Mouse (Mus musculus) heart, adult 11 months (tissue): ENCODE measurements around the gene Cbx7.
"Not testable (repeated sequence)": the region's sequence is repeated elsewhere in the genome, so short reads cannot be mapped to it uniquely, and the experiment has no call there.

Experiments
- DNase-seq: peaks from one replicate; pipeline ENCODE4 v3.0.0; 2022

The Cbx7 gene

DNA sequence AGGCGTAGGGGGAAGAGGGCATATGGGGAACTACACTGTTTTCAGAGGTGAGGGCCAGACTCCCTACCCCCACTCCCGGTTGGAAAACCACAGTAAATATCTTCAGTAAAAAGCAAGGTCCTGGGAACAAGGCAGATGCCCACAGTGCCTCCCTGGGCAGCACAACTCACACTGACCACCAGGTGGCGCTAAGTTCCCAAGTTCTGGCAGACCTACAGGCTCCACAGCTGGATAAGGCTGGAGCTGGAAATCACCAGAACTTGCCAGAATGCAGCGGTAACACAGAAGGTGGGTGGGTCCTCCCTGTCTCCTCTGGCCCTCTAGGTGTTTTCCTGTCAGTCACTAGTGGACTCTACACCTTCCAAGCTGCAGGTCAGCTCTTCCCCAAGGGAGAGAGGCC, 24.9 kb downstream of the Cbx7 start:
- peak; percentile 98 for DNase-seq

DNA sequence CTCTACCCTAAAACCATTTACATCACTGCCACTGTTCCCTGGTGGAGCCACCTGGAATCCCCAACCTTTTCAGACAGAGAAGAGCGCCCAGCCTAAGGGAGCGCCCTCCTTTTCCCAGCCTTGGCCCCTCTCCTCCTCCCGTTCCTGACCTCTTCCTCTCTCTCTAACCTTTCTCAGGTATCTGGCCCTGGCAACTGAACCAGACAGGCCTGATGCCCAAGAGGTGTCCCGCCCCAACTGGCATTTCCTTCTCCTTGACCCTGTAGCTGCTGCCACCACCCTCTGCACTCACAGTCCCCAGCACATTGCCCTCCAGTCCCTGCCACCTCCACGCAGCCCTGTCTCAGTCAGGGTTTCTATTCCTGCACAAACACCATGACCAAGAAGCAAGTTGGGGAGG, 26.0 kb downstream of the Cbx7 start:
- peak; percentile 85 for DNase-seq

DNA sequence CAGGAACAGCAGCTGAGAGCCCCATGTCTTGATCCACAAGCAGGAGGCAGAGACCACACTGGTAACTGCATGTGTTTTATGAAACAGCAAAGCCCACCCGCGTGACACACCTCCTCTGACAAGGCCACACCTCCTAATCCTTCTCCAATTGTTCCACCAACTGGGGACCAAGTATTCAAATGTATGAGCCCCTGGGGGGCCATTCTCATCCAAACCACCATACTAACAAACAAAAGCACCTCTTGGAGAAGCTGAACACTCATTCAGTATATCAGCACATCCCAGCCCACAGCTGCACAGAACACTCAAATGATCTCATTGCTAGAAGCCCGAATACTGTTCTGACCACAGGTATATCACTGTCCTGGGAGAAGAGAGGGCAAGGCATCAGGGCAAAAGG, 27.3 kb downstream of the Cbx7 start:
- no peak for DNase-seq

DNA sequence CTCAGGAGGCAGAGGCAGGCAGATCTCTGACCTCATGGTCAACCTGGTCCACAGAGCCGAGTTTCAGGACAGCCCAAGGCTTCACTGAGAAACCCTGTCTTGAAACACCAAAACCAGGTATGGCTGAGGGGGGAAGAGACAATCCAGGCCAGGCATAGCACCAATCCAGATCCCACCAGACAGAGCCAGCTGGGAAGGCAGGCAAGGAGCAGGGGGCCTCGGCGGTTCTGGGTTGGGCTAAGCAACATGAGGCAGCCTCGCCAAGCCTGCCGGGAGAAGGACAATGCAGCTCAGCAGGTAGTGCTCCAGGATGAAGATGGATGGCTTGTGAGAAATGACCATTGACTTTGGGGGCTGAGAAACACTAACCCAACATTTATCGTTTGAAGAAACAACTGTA, 28.4 kb downstream of the Cbx7 start:
- no peak for DNase-seq

DNA sequence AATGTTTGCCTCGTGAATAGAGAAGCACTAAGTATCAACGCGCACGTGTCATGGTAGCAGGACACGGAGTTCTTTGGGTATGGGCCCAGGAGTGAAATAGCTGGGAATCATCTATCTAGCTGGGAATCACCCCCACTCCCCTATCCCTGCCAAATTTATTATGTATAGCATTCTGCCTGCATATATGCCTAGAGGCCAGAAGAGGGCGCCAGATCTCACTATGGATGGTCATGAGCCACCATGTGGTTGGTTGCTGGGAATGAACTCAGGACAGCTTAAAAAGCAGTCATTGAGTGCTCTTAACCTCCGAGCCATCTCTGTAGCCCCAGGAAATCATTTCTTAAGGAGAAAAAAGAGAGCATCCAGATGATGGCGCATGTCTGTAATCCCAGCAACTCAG, 30.0 kb downstream of the Cbx7 start:
- peak; percentile 92 for DNase-seq

DNA sequence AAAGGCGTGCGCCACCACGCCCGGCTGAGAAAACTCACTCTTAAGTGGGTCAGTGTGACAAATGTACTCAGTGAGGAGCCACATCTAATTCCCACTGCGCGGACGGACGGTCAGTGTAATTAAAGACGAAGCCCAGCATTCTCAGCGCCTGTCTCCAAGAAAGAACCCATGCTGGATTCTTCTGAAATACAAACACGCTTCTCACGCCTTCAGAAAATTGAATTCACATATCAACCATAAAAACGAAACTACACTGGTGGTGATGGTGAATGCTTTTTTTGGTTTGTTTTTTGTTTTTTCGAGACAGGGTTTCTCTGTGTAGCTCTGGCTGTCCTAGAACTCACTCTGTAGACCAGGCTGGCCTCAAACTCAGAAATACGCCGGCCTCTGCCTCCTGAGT, 31.0 kb downstream of the Cbx7 start:
- no peak for DNase-seq

DNA sequence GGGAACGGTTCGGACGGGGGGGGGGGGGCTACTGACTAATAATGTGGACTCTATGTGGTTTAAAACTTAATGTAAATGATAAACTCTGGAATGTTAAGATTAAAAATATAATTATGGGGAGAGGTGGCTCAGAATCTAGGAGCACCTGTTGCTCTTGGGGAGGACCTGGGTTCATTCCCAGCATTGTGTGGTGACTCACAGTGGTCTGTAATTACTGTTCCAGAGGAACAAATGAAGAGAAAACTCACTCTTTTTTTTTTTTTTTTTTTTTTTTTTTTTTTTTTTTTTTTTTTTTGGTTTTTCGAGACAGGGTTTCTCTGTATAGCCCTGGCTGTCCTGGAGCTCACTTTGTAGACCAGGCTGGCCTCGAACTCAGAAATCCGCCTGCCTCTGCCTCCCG, 31.4 kb downstream of the Cbx7 start:
- not testable (repeated sequence) for DNase-seq

DNA sequence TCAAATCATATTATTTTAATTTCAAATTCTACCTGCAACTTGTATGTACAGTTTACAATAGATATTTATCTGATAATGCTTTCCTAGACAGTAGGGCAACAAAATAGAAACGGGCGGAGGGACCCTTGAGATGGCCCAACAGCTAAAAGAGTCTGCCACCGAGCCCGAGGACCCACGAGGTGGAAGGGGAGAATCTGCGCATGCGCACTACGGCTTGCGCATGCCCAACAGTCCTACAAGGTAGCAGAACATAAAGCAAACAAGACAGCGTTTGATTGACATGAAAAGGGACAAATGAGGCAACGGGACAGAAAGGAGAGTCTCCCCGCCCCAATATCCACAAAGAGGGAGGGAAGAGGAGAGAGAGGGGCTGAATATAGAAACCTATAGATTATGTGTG, 31.9 kb downstream of the Cbx7 start:
- peak; percentile 85 for DNase-seq

DNA sequence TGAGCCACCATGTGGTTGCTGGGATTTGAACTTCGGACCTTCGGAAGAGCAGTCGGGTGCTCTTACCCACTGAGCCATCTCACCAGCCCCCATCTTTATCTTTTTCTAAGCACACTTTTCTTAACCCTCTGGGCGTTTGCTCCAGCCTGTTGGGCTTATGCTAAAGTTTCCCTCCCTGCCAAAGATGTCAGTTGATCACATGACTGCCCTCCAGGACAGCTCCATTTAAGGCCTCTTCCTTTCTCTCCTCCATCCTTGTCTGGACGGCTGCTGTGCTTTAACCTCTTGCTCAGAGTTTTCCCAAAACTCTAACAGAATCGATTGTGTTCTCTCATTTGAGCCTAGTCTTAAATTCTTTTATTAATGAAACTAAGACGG, 34.6 kb downstream of the Cbx7 start:
- DNase-seq, result no peak

DNA sequence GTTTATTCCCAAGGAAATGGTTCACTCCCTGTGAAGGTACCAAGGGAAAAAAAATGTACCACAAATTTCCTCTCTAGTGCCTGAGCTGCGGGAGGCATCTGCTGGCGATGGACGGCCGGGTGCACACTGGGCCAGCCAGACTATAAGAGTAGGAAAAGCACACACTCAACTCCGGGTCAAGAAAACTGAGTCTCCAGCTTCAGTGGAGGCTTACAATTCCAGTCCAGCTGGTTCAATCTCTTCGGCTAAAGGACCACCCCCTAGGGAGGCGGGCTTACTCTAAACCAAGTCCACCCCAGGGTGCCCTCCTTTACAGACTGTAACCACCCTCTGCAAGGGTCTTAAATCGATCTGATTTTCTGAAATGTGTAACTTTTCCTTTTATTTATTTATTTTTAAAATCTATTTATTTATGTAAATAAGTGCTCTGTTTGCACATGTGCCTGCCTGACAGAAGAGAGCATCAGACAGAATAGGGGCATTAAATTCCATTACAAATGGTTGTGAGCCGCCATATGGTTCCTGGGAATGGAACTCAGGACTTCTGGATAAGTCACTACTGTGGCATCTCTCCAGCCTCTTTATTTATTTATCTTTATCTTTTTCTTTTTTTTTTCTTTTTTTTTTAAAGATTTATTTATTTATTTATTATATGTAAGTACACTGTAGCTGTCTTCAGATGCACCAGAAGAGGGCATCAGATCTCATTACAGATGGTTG, 35.1 kb downstream of the Cbx7 start:
- DNase-seq, result no peak

DNA sequence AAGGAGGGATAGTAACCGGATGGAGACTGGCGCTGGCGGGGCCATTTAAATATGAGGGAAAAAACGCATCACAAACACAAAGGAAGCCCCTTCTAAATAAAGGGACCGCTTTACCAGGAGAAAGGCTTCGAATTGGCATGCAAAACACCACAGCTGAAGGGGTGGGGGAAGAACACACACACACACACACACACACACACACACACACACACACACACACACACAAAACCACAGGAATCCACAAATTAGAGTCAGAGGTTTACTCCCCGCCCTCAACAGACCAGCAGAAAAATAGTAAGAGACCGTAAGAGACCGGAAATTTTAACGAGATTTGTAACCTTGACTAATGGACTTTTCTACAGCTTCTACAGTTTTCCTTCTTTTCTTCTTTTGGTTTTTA, 36.1 kb downstream of the Cbx7 start:
- DNase-seq, result no peak

DNA sequence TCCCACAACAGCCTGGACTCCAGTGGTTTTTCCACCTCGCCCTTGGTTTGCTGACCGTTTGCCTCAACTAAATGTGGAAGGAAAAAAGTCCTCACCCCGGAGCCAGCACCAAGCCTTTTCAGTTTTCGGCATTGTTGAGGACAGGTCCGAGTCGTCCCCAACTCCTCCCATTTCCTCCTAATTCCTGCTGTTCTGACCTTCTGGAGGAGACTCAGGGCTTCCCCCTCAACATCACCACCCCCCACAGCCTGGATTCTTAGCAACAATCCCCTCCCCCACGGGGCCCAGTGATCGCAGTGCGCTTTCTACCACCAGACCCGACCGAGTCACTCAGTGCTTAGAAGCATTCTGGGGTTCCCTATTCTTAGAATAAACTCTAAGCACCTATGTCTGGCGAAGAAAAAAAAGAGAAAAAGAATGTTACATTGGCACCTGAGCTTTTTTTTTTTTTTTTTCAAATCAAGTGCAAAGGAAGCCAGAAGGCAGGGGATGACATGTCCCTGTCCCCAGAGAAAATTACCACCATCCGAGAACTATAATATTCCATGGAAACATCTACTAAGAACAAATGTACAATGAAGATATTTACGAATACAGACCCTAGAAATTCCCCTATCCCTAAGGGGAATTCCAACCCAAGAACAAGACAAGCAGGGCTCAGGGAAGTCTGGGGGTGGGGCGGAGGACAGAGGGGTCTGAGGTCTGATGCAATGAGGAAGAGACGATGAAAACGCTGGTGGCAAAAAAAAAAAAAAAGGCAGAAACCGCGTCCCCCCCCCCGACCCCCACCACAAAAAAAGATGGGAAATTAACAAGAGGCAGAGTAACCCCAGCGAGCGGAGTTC, 37.0 kb downstream of the Cbx7 start:
- peak; percentile 91 for DNase-seq

DNA sequence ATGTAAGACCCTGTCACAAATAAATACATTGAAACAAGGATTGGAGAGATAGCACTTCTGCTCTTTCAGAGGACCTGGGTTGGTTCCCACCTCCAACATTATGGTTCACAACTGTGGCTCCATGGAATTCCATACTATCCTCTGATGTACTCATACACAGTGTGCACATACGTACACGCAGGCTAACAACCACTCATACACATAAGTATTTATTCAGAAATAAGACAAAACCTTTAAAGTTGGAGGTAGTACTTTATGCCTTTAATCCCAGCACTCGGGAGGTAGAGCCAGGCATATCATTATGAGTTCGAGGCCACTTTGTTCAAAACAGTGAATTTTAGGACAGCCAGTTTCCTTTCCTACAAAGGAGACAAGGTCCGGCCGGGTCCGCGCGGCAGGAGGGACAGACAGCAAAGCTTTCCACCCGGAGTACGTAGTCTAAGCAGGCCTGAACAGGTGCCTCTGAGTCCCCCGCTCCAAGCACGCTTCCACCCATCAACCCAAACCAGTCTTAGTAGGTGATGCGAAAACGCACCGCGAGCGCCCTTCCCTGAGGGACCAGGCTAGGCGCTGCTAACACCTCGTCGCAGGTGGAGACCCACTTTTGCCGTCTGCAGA, 37.8 kb downstream of the Cbx7 start:
- DNase-seq, result peak; percentile 94

DNA sequence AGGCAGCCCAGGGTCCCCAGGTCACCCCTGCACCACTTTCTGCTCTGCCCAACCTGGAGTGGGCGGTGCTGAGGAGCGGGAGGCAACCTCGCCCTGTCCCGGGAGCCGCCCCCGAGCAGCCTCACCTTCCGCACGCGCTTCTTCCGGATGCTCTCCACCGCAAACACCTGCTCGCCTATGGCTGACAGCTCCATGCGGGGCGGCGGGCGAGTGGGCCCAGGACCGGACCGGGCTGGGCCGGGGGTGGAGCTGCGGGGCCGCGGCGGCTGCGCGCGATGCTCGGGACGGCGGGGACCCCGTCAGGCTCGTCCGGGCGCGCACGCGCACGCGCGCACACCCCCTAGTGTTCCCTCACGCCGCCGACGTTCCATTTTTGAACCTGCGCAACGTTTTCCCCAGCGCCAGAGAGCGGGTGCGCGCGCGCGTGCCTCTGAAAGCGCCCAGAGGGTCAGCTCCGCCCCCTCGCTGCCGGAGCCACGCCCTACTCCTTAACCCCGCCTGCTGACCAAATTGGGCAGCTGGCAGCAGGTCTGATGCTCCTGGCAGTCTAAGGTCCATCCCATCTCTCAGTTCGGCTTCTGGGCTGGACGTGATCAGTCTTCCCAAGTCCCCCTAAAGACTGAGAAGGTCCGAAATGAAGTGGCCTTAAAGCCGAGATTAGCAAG, 38.5 kb downstream of the Cbx7 start:
- DNase-seq, result peak; percentile 100

DNA sequence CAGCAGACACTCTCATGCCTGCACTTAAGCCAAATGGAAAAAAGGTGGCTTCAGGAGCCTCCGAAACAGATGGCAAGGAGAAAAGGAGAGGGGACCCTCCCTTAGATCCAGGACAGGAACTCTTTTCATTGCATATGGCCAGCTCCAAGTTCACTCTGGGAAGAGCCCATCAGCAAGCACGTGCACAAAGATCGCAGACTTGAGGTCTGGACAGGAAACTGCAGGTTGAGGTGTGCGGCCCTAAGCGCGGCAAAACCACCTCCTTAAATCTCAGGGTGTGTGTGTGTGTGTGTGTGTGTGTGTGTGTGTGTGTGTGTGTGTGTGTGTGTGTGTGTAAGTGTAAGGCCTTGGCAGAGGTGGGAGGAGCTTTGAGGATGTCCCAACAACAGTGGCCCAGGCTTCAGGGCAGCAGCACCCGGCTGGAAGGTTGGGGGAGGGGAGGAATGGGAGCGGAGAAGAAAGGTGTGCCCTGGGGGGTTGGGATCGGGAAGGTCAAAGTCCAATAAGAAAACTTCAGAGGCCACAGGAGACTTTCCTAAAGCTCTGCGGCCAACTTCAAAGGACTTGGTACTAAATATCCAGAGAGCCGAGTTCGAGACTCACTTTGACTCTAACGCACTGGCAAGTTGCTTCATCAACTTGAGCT, 39.3 kb downstream of the Cbx7 start:
- peak; percentile 93 for DNase-seq

DNA sequence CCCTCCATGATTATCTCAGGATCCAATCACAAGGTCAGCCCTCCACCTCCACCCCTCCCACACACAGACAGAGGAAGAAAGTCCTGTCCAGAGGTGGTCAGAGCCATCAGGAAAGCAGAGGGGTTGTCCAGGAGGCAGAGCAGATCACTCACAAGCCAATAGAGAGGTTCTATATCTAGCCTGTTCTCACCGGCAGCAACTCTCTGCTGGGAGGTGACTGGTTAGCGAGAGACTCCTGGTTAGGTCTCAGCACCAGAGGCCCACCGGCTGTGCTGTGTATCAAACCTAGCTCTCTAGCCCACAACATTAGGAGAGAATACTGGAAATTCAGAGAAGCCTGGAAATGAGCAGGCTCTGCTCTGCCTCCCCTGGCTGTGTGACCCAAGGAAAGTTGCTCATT, 41.2 kb downstream of the Cbx7 start:
- peak; percentile 87 for DNase-seq

DNA sequence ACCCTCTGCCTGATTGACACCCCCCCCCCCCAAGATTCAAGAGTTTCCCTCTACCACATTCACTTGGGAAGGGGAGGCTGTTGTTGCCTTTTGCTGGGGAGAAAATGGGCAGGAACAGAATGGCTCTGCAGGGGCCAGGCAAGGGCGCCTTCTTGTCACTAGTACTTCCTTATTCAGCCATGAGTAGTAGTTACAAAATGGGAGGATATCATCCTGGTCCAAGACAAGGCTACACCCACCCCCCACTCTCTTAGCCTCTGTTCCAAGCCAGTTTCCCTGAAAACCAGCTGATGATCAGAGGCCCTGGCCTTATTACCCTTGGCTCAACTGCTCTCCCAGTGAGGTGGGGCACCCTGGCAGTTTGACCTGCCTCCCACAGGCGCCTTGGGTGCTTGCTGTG, 42.2 kb downstream of the Cbx7 start:
- DNase-seq, result peak; percentile 91

DNA sequence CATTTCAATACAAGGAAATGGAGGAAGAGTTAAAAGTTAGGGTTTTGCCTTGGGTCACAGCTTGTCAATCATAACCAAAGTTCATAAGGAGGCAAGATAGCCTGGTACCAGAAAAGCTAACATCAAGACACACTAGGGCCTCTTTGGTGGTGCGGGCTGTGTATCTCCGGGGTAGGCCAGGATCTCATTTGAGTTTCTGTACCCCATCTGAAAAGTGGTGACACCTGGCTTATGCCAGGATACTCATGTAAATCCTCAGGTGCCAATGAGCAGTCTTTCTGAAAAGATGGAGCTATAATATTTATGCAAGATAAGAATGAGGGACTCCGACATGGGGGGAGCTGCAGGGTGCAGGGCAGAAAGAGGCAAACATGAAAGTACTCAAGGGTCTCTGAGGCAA, 42.6 kb downstream of the Cbx7 start:
- DNase-seq, result peak; percentile 85

DNA sequence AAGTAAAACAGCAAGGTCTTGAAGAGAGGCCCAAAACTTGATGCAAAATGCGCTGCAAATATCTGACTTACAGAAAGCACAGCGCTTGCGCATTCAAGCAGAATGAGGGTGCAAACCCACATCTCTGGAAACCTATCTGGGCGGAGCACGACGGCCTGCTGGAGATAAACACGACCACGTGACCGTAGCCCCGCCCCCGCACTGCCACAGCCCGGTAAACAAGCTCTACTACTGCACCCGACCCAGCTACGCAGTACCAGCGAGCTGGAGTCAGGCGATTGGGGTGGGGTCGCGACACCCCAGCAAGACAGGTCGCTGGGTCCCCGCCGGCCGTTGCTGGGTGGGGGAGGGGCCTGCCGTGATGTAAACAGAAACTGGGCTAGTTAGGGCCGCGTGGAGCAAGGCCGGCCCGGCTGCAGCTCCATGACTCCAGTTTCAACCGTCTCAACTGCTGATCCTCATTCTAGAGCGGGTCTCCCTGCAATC, 43.2 kb downstream of the Cbx7 start:
- peak; percentile 100 for DNase-seq

DNA sequence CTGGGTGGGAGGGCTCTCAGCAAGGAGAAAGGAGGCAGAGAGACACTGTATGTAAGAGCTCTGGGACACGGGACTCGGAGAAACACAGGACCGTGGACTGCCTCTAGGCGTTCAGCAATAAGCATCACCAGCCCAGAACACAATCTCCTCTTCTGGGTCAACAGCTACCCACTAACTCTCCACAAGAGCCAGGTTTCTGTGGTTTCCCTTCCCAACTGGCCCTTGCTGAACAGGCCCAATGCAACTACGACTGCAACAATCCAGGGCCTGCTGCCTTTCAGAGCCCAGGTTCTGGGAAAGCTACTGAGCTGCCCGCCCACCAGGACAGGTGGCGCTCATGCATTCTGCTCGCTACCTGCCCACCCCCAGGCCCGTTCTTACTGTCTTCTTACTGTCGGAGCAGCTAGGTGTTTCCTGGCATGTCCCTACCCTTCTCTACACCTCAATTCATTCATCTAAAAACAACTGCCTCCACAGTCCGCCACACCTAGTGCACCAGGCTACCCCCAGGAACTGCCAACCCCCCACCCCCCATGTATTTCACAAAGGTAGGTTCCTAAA, 44.0 kb downstream of the Cbx7 start:
- DNase-seq, result peak; percentile 94

DNA sequence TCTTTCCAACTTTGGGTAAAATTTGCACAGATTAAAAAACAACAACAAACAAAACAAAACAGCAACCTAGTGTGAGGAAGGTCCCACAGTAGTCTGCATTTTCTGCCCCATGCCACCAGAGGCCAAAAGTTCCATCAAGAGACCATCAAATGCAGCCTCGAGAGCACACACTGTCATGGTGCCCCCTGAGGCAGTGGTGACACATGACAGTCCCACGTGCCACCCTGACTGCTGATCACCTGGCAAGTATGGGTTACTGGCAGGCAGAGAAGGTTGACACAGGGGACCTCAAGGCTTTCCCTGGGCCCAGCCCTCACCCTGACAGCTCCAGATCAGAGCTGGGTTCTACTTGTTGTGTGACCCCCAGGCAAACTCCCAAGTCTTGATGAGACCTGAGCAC, 51.1 kb downstream of the Cbx7 start:
- DNase-seq, result no peak

DNA sequence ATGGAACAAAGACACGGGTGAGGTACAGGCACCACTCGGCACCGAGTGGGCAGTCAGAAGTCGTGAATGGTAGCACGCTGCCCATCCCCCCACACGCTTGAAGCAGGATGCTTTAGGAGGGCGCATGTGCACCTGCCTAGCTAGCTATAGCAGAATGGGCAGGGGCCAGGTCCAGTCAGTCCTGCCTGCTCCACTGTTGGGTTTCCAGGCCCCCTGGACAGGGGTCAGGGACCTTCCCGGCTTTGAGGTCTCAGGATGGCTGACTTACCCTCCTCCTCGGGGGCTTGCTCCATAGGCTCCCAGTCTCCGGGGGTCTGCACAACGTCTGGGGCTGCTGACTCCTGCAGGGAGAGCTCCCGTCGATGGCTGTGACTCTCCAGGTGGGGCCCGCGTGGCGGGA, 52.4 kb downstream of the Cbx7 start:
- peak; percentile 90 for DNase-seq
